Mouse (Mus musculus) embryonic facial prominence, embryonic 11.5 days (tissue): Measurements from ENCODE around the gene Oas1f. TPM values are rescaled to one million over a fixed set of nuclear protein-coding genes. Genes with fewer than 3 reads are reported as not detected.
"Not testable (repeated sequence)": the region's sequence is repeated elsewhere in the genome, so short reads cannot be mapped to it uniquely, and the experiment has no call there.

Experiments used
- ATAC-seq: fragments of 200-750 bp; cut with Nextera tagmentation; replicated peaks from 2 replicates; pipeline ENCODE4 v1.8.0; 2017; ENCODE audit warnings: low read depth; ENCODE audit not compliant: insufficient number of reproducible peaks, low FRiP score, low TSS enrichment
- DNase-seq: peaks from one replicate; pipeline ENCODE4 v3.0.0-alpha.2; 2015; ENCODE audit warnings: low spot score
- H3K27ac ChIP-seq: fragments of 300-500 bp; sonication (generic); replicated peaks from 2 replicates; pipeline ENCODE4 v1.5.1; 2014; ENCODE audit warnings: mild to moderate bottlenecking, low read depth, low read length, control low read depth
- H3K27me3 ChIP-seq: fragments of 300-500 bp; sonication (generic); 2 replicates; pipeline ENCODE4 v1.6.1; 2014; ENCODE audit warnings: mild to moderate bottlenecking, low read length, moderate library complexity, mixed read lengths; ENCODE audit not compliant: control insufficient read depth, insufficient read depth
- H3K36me3 ChIP-seq: fragments of 300-500 bp; sonication (generic); replicated peaks from 2 replicates; pipeline ENCODE4 v1.6.1; 2014; ENCODE audit warnings: low read depth, mild to moderate bottlenecking, low read length, moderate library complexity, mixed read lengths; ENCODE audit not compliant: control insufficient read depth, insufficient read depth
- H3K4me1 ChIP-seq: fragments of 300-500 bp; sonication (generic); 2 replicates; pipeline ENCODE4 v1.6.1; 2014; ENCODE audit warnings: low read length, mixed read lengths; ENCODE audit not compliant: control insufficient read depth, insufficient read depth
- H3K4me2 ChIP-seq: fragments of 300-500 bp; sonication (generic); 2 replicates; pipeline ENCODE4 v1.6.1; 2014; ENCODE audit warnings: low read depth, mild to moderate bottlenecking, control low read depth, low read length, moderate library complexity
- H3K4me3 ChIP-seq: fragments of 300-500 bp; sonication (generic); 2 replicates; pipeline ENCODE4 v1.5.1; 2014; ENCODE audit warnings: low read depth, low read length, control low read depth
- H3K9ac ChIP-seq: fragments of 300-500 bp; sonication (generic); replicated peaks from 2 replicates; pipeline ENCODE4 v1.6.1; 2014; ENCODE audit warnings: mild to moderate bottlenecking, control low read depth, low read length
- H3K9me3 ChIP-seq: fragments of 300-500 bp; sonication (generic); replicated peaks from 2 replicates; pipeline ENCODE4 v1.6.1; 2016; ENCODE audit warnings: mild to moderate bottlenecking, low read length, inconsistent platforms, mixed read lengths; ENCODE audit not compliant: control insufficient read depth
- WGBS: fragments of 180-500 bp; shearing (Covaris S2); extraction: QIAGEN DNeasy Blood & Tissue Kit; methylation state at CpG from one replicate; pipeline ENCODE4 v1.1.7; 2014; 5-methylcytosine and 5-hydroxymethylcytosine counted together
- polyA plus RNA-seq: library from polyadenylated mRNA; unstranded; fragments of >200 nt; fragmentation: Nextera tagmentation; extraction: Ambion mirVana; gene quantifications from 2 replicates; pipeline ENCODE4 v1.2.1, GENCODE M21; 2014

Gene Oas1f
- polyA plus RNA-seq, 1 experiment from 2014 or later = not detected

- ATAC-seq, H3K4me1 ChIP-seq, H3K9ac ChIP-seq, H3K4me3 ChIP-seq, H3K27me3 ChIP-seq, H3K27ac ChIP-seq, H3K9me3 ChIP-seq, H3K4me2 ChIP-seq, H3K36me3 ChIP-seq, DNase-seq: not testable (repeated sequence)
- 67% methylated on average over 2 of the region's 2 CpGs for WGBS
Measured at GRCm38 (mm10) chr5:120877407-120877806, 30.2 kb downstream of the Oas1f start.

- not testable (repeated sequence) for DNase-seq, H3K36me3 ChIP-seq, H3K27me3 ChIP-seq, H3K4me1 ChIP-seq, H3K9ac ChIP-seq, H3K9me3 ChIP-seq, H3K4me3 ChIP-seq, H3K4me2 ChIP-seq, ATAC-seq, H3K27ac ChIP-seq
- 63% methylated on average over 2 of the region's 2 CpGs for WGBS
Measured at GRCm38 (mm10) chr5:120878803-120879202, 31.6 kb downstream of the Oas1f start.

GRCm38 (mm10) chr5:120881681-120882080, 34.5 kb downstream of the Oas1f start:
- H3K36me3 ChIP-seq, H3K4me1 ChIP-seq, H3K27ac ChIP-seq, H3K9ac ChIP-seq, ATAC-seq, H3K4me2 ChIP-seq, H3K9me3 ChIP-seq, H3K4me3 ChIP-seq, DNase-seq, H3K27me3 ChIP-seq: not testable (repeated sequence)
- 93% methylated on average over 6 of the region's 6 CpGs for WGBS

GRCm38 (mm10) chr5:120887413-120887812, 40.2 kb downstream of the Oas1f start, which contains the start of gene Oas1g:
Oas1g (minus strand) TSS chr5:120887613.
- WGBS = 17% methylated on average over 4 of the region's 9 CpGs
- not testable (repeated sequence) for H3K4me1 ChIP-seq, ATAC-seq, H3K36me3 ChIP-seq, H3K4me3 ChIP-seq, H3K9me3 ChIP-seq, H3K27ac ChIP-seq, H3K27me3 ChIP-seq, H3K9ac ChIP-seq, DNase-seq, H3K4me2 ChIP-seq

GRCm38 (mm10) chr5:120887831-120888230, 40.7 kb downstream of the Oas1f start:
- H3K27me3 ChIP-seq = no peaks in the 10 kb centered on the region
- ATAC-seq (no peak), DNase-seq (no peak)
- WGBS = 61% methylated on average over 6 of the region's 6 CpGs
- no peaks in the 10 kb centered on the region for H3K36me3 ChIP-seq
- no peaks in the 10 kb centered on the region for H3K4me1 ChIP-seq
- H3K9me3 ChIP-seq = no peaks in the 10 kb centered on the region
- no peak overlapping the region for H3K9ac ChIP-seq
- H3K4me2 ChIP-seq = no peak overlapping the region
- H3K4me3 ChIP-seq = no peak overlapping the region
- no peak overlapping the region for H3K27ac ChIP-seq

- H3K36me3 ChIP-seq, H3K9me3 ChIP-seq, H3K27ac ChIP-seq, H3K9ac ChIP-seq, H3K4me2 ChIP-seq, ATAC-seq, H3K4me3 ChIP-seq, H3K4me1 ChIP-seq, H3K27me3 ChIP-seq, DNase-seq: not testable (repeated sequence)
- WGBS = 39% methylated on average over 4 of the region's 4 CpGs
Measured at GRCm38 (mm10) chr5:120888294-120888815, 41.2 kb downstream of the Oas1f start.

- ATAC-seq (no peak), DNase-seq (no peak)
- 82% methylated on average over 2 of the region's 2 CpGs for WGBS
- no peak overlapping the region for H3K4me3 ChIP-seq
- no peaks in the 10 kb centered on the region for H3K4me1 ChIP-seq
- no peak overlapping the region for H3K9ac ChIP-seq
- H3K9me3 ChIP-seq = no peaks in the 10 kb centered on the region
- H3K36me3 ChIP-seq = no peaks in the 10 kb centered on the region
- H3K27ac ChIP-seq = no peak overlapping the region
- H3K27me3 ChIP-seq = no peaks in the 10 kb centered on the region
- no peak overlapping the region for H3K4me2 ChIP-seq
Measured at GRCm38 (mm10) chr5:120890026-120890425, 42.9 kb downstream of the Oas1f start.

GRCm38 (mm10) chr5:120890991-120891390, 43.8 kb downstream of the Oas1f start:
- Histone ChIP-seq H3K4me1 (no peaks in the 10 kb centered on the region), H3K27ac (no peak overlapping the region), H3K4me3 (no peak overlapping the region), H3K36me3 (no peaks in the 10 kb centered on the region), H3K9ac (no peak overlapping the region), H3K9me3 (no peaks in the 10 kb centered on the region), H3K27me3 (no peaks in the 10 kb centered on the region), H3K4me2 (no peak overlapping the region)
- ATAC-seq = no peak
- no peak for DNase-seq
- 48% methylated on average over 3 of the region's 3 CpGs for WGBS
